Mouse (Mus musculus) adrenal gland, postnatal 10 days (tissue): Measurements from ENCODE around the gene Tomt. TPM values are rescaled to one million over a fixed set of nuclear protein-coding genes. Genes with fewer than 3 reads are reported as not detected.

Source experiments
- DNase-seq: peaks from one replicate; pipeline ENCODE4 v3.0.0; 2021; ENCODE audit warnings: mixed read lengths
- total RNA-seq, 2 experiments: library from RNA; stranded (reverse); gene quantifications; 2 replicates each; pipeline ENCODE4 v1.2.3; 2021

Tomt gene
- total RNA-seq, 2 experiments from 2014 or later: 0.12 TPM; not detected in 1

- no peak for DNase-seq
Measured at GRCm38 (mm10) chr7:101901969-101902368, 4.2 kb downstream of the Tomt start.

- no peak for DNase-seq
Measured at GRCm38 (mm10) chr7:101900331-101901097, 5.6 kb downstream of the Tomt start.

- peak; percentile 95 for DNase-seq
Measured at GRCm38 (mm10) chr7:101896104-101897066, 9.8 kb downstream of the Tomt start.

- DNase-seq: no peak
Measured at GRCm38 (mm10) chr7:101895695-101896094, 10.5 kb downstream of the Tomt start.

GRCm38 (mm10) chr7:101888460-101888859 is 17.7 kb downstream of the Tomt start:
- DNase-seq: no peak

GRCm38 (mm10) chr7:101886274-101886673 is 19.9 kb downstream of the Tomt start:
- DNase-seq: no peak

GRCm38 (mm10) chr7:101884160-101884559 is 22.0 kb downstream of the Tomt start:
- DNase-seq: no peak

- DNase-seq: no peak
Measured at GRCm38 (mm10) chr7:101882413-101883154, 23.6 kb downstream of the Tomt start.

- DNase-seq: no peak
Measured at GRCm38 (mm10) chr7:101880855-101881254, 25.3 kb downstream of the Tomt start.

GRCm38 (mm10) chr7:101875978-101876377 is 30.2 kb downstream of the Tomt start:
- no peak for DNase-seq

GRCm38 (mm10) chr7:101871296-101871695 is 34.9 kb downstream of the Tomt start:
- no peak for DNase-seq

- DNase-seq: no peak
Measured at GRCm38 (mm10) chr7:101870629-101871028, 35.5 kb downstream of the Tomt start, which contains the start of gene Folr1. Gene Folr1, minus strand, starts transcription at chr7:101870788.

GRCm38 (mm10) chr7:101869163-101869500 is 37.0 kb downstream of the Tomt start:
- no peak for DNase-seq

GRCm38 (mm10) chr7:101868241-101869162 is 37.7 kb downstream of the Tomt start:
- no peak for DNase-seq

GRCm38 (mm10) chr7:101867482-101867881 is 38.7 kb downstream of the Tomt start:
- DNase-seq: no peak

- DNase-seq: no peak
Measured at GRCm38 (mm10) chr7:101866491-101867265, 39.5 kb downstream of the Tomt start.

- no peak for DNase-seq
Measured at GRCm38 (mm10) chr7:101863415-101863814, 42.7 kb downstream of the Tomt start, which contains the start of gene Anapc15. Gene Anapc15, plus strand, starts transcription at chr7:101863715.

GRCm38 (mm10) chr7:101862291-101862690 is 43.9 kb downstream of the Tomt start:
- no peak for DNase-seq

- DNase-seq: no peak
Measured at GRCm38 (mm10) chr7:101860978-101861377, 45.2 kb downstream of the Tomt start.

GRCm38 (mm10) chr7:101858362-101858761 is 47.8 kb downstream of the Tomt start:
- DNase-seq: no peak
